In the genomic region with DNA sequence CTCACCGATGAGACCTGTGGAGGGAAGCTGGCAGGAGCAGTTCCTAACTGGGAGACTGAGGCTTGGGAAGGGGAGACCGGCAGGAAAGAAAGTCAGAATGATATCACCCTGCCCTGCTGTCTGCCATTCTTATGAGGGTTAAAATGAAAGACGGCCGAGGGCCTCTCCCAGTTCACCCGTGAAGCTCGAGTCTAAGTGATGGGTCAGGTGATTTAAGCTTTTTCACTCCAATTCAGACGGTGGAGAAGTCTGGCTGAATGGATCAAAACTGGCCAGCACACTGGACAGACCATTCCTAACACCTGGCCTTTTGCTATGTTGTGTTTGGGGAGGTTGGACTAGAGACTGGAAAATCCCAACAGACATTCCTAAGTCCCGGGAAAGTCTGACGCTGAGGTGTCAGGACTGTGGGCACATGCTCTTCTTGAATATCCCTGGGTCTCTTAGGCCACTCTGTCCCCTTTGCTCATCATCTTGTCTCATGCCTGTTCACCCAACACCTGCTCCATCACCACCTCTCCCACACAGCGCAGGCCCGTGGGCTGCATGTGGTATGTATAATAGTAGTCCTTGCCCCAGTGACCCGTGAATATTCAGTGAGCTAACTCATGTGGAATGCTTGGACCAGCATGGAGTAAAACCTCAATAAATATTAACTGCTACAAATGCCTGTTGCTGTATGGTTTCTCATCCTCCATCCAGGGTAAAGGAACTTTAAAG, we compare ENCODE assay signal across 8 mouse cellular contexts. TPM values are rescaled to one million over a fixed set of nuclear protein-coding genes. Genes with fewer than 3 reads are reported as not detected.
DNase-seq lines count a peak whose midpoint lies in the region; ATAC-seq and TF ChIP-seq lines count a peak whose summit lies in the region.

No protein-coding gene starts in this region.

- peak overlapping the region; percentile 90 for H3K27ac ChIP-seq in testis, adult 2 months (ENCODE audit: control insufficient read depth, insufficient read depth, low read depth, low read length)
- H3K27ac ChIP-seq in forebrain, embryonic 13.5 days = peak overlapping the region; percentile 97
- peak overlapping the region; percentile 97 for H3K27ac ChIP-seq in kidney, embryonic 16.5 days (ENCODE audit: low read length)
- peak overlapping the region; percentile 63; the same call in 1 of the 2 replicates for H3K27ac ChIP-seq in midbrain, embryonic 14.5 days (replicated peaks; ENCODE audit: low read depth, low read length)

- peak overlapping the region; percentile 57 for H3K9ac ChIP-seq in forebrain, embryonic 13.5 days
- H3K9ac ChIP-seq in kidney, embryonic 16.5 days (replicated peaks; ENCODE audit: low read length) = peak overlapping the region; percentile 68
- H3K9ac ChIP-seq in midbrain, embryonic 14.5 days (replicated peaks; ENCODE audit: low read length) = peak overlapping the region; percentile 29; the same call in 1 of the 2 replicates

- no peaks in the 10 kb centered on the region for H3K27me3 ChIP-seq in testis, adult 2 months (ENCODE audit: control insufficient read depth, insufficient read depth, low read length)
- H3K27me3 ChIP-seq in forebrain, embryonic 13.5 days = no peaks in the 10 kb centered on the region
- H3K27me3 ChIP-seq in kidney, embryonic 16.5 days (ENCODE audit: insufficient read depth, low read length) = no peaks in the 10 kb centered on the region
- H3K27me3 ChIP-seq in midbrain, embryonic 14.5 days (ENCODE audit: control insufficient read depth, insufficient read depth, low read length) = no peaks in the 10 kb centered on the region

- peak overlapping the region; percentile 69 for H3K4me2 ChIP-seq in forebrain, embryonic 13.5 days
- H3K4me2 ChIP-seq in kidney, embryonic 16.5 days (replicated peaks; ENCODE audit: low read depth, low read length) = peak overlapping the region; percentile 71
- H3K4me2 ChIP-seq in midbrain, embryonic 14.5 days (ENCODE audit: low read length) = peak overlapping the region; percentile 76

- DNase-seq in testis, postnatal 10 days (ENCODE audit: low spot score) = no peak
- DNase-seq in midbrain, embryonic 14.5 days = no peak
- no peak for DNase-seq in MN1 (ENCODE audit: low spot score)
- no peak for DNase-seq in cerebellum, postnatal 10 days
- DNase-seq in left cerebral cortex, adult 18-20 months (ENCODE audit: low spot score in 2 of 2) = no peak

- peak; percentile 2; the same call in 1 of the 2 replicates for ATAC-seq in forebrain, embryonic 13.5 days
- peak; percentile 16; the same call in 1 of the 2 replicates for ATAC-seq in kidney, embryonic 16.5 days (ENCODE audit: low FRiP score, low TSS enrichment)
- ATAC-seq in midbrain, embryonic 14.5 days (ENCODE audit: low FRiP score, low TSS enrichment) = no peak

- H3K36me3 ChIP-seq in testis, adult 2 months (ENCODE audit: control insufficient read depth, insufficient read depth, low read length) = no peaks in the 10 kb centered on the region
- no peaks in the 10 kb centered on the region for H3K36me3 ChIP-seq in forebrain, embryonic 13.5 days (ENCODE audit: poor library complexity, severe bottlenecking)
- H3K36me3 ChIP-seq in kidney, embryonic 16.5 days (ENCODE audit: insufficient read depth, low read length) = no peaks in the 10 kb centered on the region
- H3K36me3 ChIP-seq in midbrain, embryonic 14.5 days (ENCODE audit: control insufficient read depth, insufficient read depth, low read length) = no peaks in the 10 kb centered on the region

- peaks cover 17% of the 10 kb centered on the region for H3K4me1 ChIP-seq in testis, adult 2 months (ENCODE audit: control insufficient read depth, insufficient read depth, low read length)
- H3K4me1 ChIP-seq in forebrain, embryonic 13.5 days = peaks cover 56% of the 10 kb centered on the region
- H3K4me1 ChIP-seq in kidney, embryonic 16.5 days (ENCODE audit: insufficient read depth, low read length) = peaks cover 46% of the 10 kb centered on the region
- peaks cover 44% of the 10 kb centered on the region for H3K4me1 ChIP-seq in midbrain, embryonic 14.5 days (ENCODE audit: control insufficient read depth, insufficient read depth, low read length)

- TF ChIP-seq POLR2A in testis, adult 2 months (IDR thresholded peaks at IDR 0.05; ENCODE audit: control insufficient read depth, low read depth, low read length) = no peak

- H3K4me3 ChIP-seq in testis, adult 2 months (ENCODE audit: control insufficient read depth, low read depth, low read length) = peak overlapping the region; percentile 80
- peak overlapping the region; percentile 36 for H3K4me3 ChIP-seq in forebrain, embryonic 13.5 days
- H3K4me3 ChIP-seq in kidney, embryonic 16.5 days (ENCODE audit: low read length) = peak overlapping the region; percentile 48
- H3K4me3 ChIP-seq in midbrain, embryonic 14.5 days (replicated peaks; ENCODE audit: low read depth, low read length) = peak overlapping the region; percentile 39

- WGBS in forebrain, embryonic 13.5 days = 25% methylated on average over 12 of the region's 12 CpGs
- WGBS in kidney, embryonic 16.5 days = 7% methylated on average over 12 of the region's 12 CpGs
- WGBS in midbrain, embryonic 14.5 days = 28% methylated on average over 12 of the region's 12 CpGs

- H3K9me3 ChIP-seq in forebrain, embryonic 13.5 days (replicated peaks) = no peaks in the 10 kb centered on the region
- H3K9me3 ChIP-seq in kidney, embryonic 16.5 days (ENCODE audit: low read length) = no peaks in the 10 kb centered on the region
- no peaks in the 10 kb centered on the region for H3K9me3 ChIP-seq in midbrain, embryonic 14.5 days (ENCODE audit: control insufficient read depth, low read length)

- no peak for TF ChIP-seq CTCF in testis, adult 2 months (IDR thresholded peaks at IDR 0.05; ENCODE audit: control insufficient read depth, insufficient read depth, insufficient replicate concordance, low read depth, low read length)

RNA-seq across cellular contexts. Expression of a gene that starts 11.4 kb away (rescaled TPM):
- 8.7 and 10.4 TPM in 2 replicates for polyA plus RNA-seq in testis, adult 2 months (2012; rRNA removed)
- polyA plus RNA-seq in forebrain, embryonic 13.5 days (2015; fragmentation: Nextera tagmentation; extraction: Ambion mirVana) = 0.17 TPM in 1 of 2 replicates, not detected in the other
- 0.17 and 0.21 TPM in 2 replicates for polyA plus RNA-seq in kidney, embryonic 16.5 days (2015; fragmentation: Nextera tagmentation; extraction: Ambion mirVana)
- 0.26 TPM in 1 of 2 replicates, not detected in the other for polyA plus RNA-seq in midbrain, embryonic 14.5 days (2014; fragmentation: Nextera tagmentation; extraction: Ambion mirVana)
- total RNA-seq in left cerebral cortex, adult 18-20 months (2021) = not detected

RNA-seq across cellular contexts. Expression of a gene that starts 20.8 kb away (rescaled TPM):
- polyA plus RNA-seq in testis, adult 2 months (2012; rRNA removed) = 2.9 and 4.1 TPM in 2 replicates
- polyA plus RNA-seq in forebrain, embryonic 13.5 days (2015; fragmentation: Nextera tagmentation; extraction: Ambion mirVana) = 122 and 129 TPM in 2 replicates
- polyA plus RNA-seq in kidney, embryonic 16.5 days (2015; fragmentation: Nextera tagmentation; extraction: Ambion mirVana) = 36.2 and 38.2 TPM in 2 replicates
- 34.2 and 61.1 TPM in 2 replicates for polyA plus RNA-seq in midbrain, embryonic 14.5 days (2014; fragmentation: Nextera tagmentation; extraction: Ambion mirVana)
- total RNA-seq in left cerebral cortex, adult 18-20 months (2021) = 10 to 100 TPM; 18.7 to 22.2 TPM
